Mouse (Mus musculus) hindbrain, postnatal 0 days (tissue): ENCODE results near the gene Smap2. TPM values are rescaled to one million over a fixed set of nuclear protein-coding genes. Genes with fewer than 3 reads are reported as not detected.

Experiments
- ATAC-seq: fragments of 200-750 bp; cut with Nextera tagmentation; 2 replicates; pipeline ENCODE4 v1.8.0; 2017; ENCODE audit warnings: mild to moderate bottlenecking, moderate TSS enrichment, moderate library complexity
- DNase-seq: peaks from one replicate; pipeline ENCODE4 v3.0.0-alpha.2; 2015; ENCODE audit warnings: low spot score
- H3K27ac ChIP-seq: fragments of 300-500 bp; sonication (generic); 2 replicates; pipeline ENCODE4 v1.5.1; 2014; ENCODE audit warnings: mild to moderate bottlenecking
- H3K27me3 ChIP-seq: fragments of 300-500 bp; sonication (generic); 2 replicates; pipeline ENCODE4 v1.6.1; 2014; ENCODE audit warnings: low read length, mixed read lengths; ENCODE audit not compliant: insufficient read depth
- H3K36me3 ChIP-seq: fragments of 300-500 bp; sonication (generic); 2 replicates; pipeline ENCODE4 v1.6.1; 2014; ENCODE audit warnings: low read length, mixed read lengths; ENCODE audit not compliant: insufficient read depth
- H3K4me1 ChIP-seq: fragments of 300-500 bp; sonication (generic); 2 replicates; pipeline ENCODE4 v1.6.1; 2014; ENCODE audit warnings: antibody characterized with exemption, low read length, mixed read lengths; ENCODE audit not compliant: insufficient read depth
- H3K4me2 ChIP-seq: fragments of 300-500 bp; sonication (generic); 2 replicates; pipeline ENCODE4 v1.6.1; 2014; ENCODE audit warnings: low read depth, mild to moderate bottlenecking, low read length, moderate library complexity, mixed read lengths
- H3K4me3 ChIP-seq: fragments of 300-500 bp; sonication (generic); 2 replicates; pipeline ENCODE4 v1.5.1; 2014; ENCODE audit warnings: low read length
- H3K9ac ChIP-seq: fragments of 300-500 bp; sonication (generic); replicated peaks from 2 replicates; pipeline ENCODE4 v1.6.1; 2014; ENCODE audit warnings: mild to moderate bottlenecking, low read length, moderate library complexity, mixed read lengths
- H3K9me3 ChIP-seq: fragments of 300-500 bp; sonication (generic); 2 replicates; pipeline ENCODE4 v1.6.1; 2016; ENCODE audit warnings: low read length, mixed read lengths
- CTCF ChIP-seq: IDR thresholded peaks from 2 replicates; pipeline ENCODE4 v1.5.1; 2016; ENCODE audit warnings: antibody characterized with exemption, control low read depth, low read depth
- WGBS: fragments of 180-500 bp; shearing (Covaris S2); extraction: QIAGEN DNeasy Blood & Tissue Kit; methylation state at CpG from one replicate; pipeline ENCODE4 v1.1.7; 2014; 5-methylcytosine and 5-hydroxymethylcytosine counted together
- polyA plus RNA-seq: library from polyadenylated mRNA; unstranded; fragments of >200 nt; fragmentation: Nextera tagmentation; extraction: Ambion mirVana; gene quantifications from 2 replicates; pipeline ENCODE4 v1.2.1, GENCODE M21; 2015
- total RNA-seq: library from RNA; depleted of rRNA; stranded (reverse); fragments of >200 nt; gene quantifications from 2 replicates; pipeline ENCODE4 v1.2.3, GENCODE M21; 2014

The Smap2 gene
- total and polyA plus RNA-seq, 2 experiments from 2014 or later = 42.0 to 79.8 TPM

DNA sequence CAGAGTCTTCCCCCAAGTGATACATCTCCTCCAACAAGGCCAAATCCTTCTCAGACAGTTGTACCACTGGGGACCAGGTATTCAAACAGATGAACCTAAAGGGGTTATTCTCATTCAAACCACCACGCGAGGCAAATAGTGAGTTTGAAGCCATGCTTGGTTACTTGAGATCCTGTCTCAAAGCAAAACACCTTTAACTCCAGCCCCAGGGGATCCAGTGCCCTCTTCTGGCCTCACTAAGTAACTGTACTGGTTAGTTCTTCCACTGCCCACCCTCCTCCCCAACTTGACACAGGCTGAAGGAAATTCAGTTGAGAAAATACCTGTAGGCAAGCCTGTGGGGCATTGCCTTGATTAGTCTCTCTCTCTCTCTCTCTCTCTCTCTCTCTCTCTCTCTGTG, 16.0 kb upstream of the Smap2 start:
- H3K4me3 ChIP-seq = no peak overlapping the region
- DNase-seq (no peak), ATAC-seq (no peak)
- H3K9me3 ChIP-seq = no peaks in the 10 kb centered on the region
- no peak overlapping the region for H3K4me2 ChIP-seq
- no peaks in the 10 kb centered on the region for H3K36me3 ChIP-seq
- no peak overlapping the region for H3K27ac ChIP-seq
- H3K4me1 ChIP-seq = no peaks in the 10 kb centered on the region
- TF ChIP-seq CTCF = peak; percentile 31
- H3K27me3 ChIP-seq = no peaks in the 10 kb centered on the region
- WGBS = 77% methylated on average over 2 of the region's 2 CpGs
- no peak overlapping the region for H3K9ac ChIP-seq

- TF ChIP-seq CTCF = peak; percentile 54
- WGBS = 62% methylated on average over 4 of the region's 4 CpGs
- ATAC-seq = no peak
These were observed 14.4 kb upstream of the Smap2 start for GRCm38 (mm10) chr4:121031440-121031839.

DNA sequence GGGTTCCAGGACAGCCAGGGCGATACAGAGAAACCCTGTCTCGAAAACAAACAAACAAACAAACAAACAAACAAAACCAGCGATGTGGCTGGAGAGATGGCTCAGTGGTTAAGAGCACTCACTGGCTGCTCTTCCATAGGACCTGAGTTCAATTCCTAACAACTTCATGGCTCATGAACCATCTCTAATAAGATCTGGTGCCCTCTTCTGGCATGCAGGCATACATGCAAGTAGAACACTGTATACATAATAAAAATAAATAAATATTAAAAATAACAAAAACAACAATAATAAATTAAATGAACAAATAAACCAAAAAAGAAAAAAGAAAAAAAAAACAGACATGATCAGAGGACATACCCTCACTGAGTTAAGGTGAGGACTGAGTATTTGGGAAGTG, 12.6 kb upstream of the Smap2 start:
- Histone ChIP-seq H3K27me3 (no peaks in the 10 kb centered on the region), H3K27ac (no peak overlapping the region), H3K9ac (no peak overlapping the region), H3K4me1 (no peaks in the 10 kb centered on the region), H3K9me3 (no peaks in the 10 kb centered on the region), H3K4me2 (no peak overlapping the region), H3K36me3 (no peaks in the 10 kb centered on the region), H3K4me3 (no peak overlapping the region)
- no peak; the same call in 1 of the 2 replicates for TF ChIP-seq CTCF
- 87% methylated on average over 3 of the region's 3 CpGs for WGBS
- DNase-seq = no peak
- ATAC-seq = no peak

More at GRCm38 (mm10) chr4:121031440-121031839, 14.4 kb upstream of the Smap2 start:
- H3K4me2 ChIP-seq = no peak overlapping the region
- DNase-seq = no peak
- no peaks in the 10 kb centered on the region for H3K9me3 ChIP-seq
- no peaks in the 10 kb centered on the region for H3K4me1 ChIP-seq
- H3K9ac ChIP-seq = no peak overlapping the region
- H3K27me3 ChIP-seq = no peaks in the 10 kb centered on the region
- H3K36me3 ChIP-seq = no peaks in the 10 kb centered on the region
- H3K4me3 ChIP-seq = no peak overlapping the region
- H3K27ac ChIP-seq = no peak overlapping the region

GRCm38 (mm10) chr4:121028659-121029392, 11.8 kb upstream of the Smap2 start:
- TF ChIP-seq CTCF = peak; percentile 91
- 0 out of 2 replicates have a peak, but pooled peaks have one; percentile 39 for ATAC-seq
- WGBS = 26% methylated on average over 14 of the region's 14 CpGs
- no peak overlapping the region for H3K4me2 ChIP-seq
- no peaks in the 10 kb centered on the region for H3K4me1 ChIP-seq
- no peak overlapping the region for H3K4me3 ChIP-seq
- H3K27ac ChIP-seq = no peak overlapping the region
- peak; percentile 75 for DNase-seq
- no peaks in the 10 kb centered on the region for H3K36me3 ChIP-seq
- H3K9ac ChIP-seq = no peak overlapping the region
- no peaks in the 10 kb centered on the region for H3K27me3 ChIP-seq
- no peaks in the 10 kb centered on the region for H3K9me3 ChIP-seq

DNA sequence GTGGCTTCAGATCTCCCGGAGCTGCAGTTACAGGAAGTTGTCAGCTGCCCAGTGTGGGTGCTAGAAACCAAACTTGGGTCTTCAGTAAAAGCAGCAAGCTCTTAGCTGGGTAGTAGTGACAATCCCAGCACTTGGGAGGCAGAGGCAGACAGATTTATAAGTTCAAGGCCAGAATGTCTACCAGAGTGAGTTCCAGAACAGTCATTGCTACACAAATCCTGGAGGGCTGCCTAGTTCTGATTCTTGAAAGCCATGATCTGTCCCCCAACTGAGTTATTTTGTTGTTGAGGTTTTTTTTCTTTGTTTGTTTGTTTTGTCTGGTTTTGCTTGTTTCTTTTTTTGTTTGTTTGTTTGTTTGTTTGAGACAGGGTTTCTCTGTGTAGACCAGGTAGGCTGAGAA, 11.1 kb upstream of the Smap2 start:
- no peaks in the 10 kb centered on the region for H3K36me3 ChIP-seq
- DNase-seq = no peak
- H3K4me2 ChIP-seq = no peak overlapping the region
- no peak for ATAC-seq
- no peak overlapping the region for H3K9ac ChIP-seq
- H3K4me3 ChIP-seq = no peak overlapping the region
- H3K9me3 ChIP-seq = no peaks in the 10 kb centered on the region
- no peak overlapping the region for H3K27ac ChIP-seq
- no peak for TF ChIP-seq CTCF
- no peaks in the 10 kb centered on the region for H3K27me3 ChIP-seq
- H3K4me1 ChIP-seq = no peaks in the 10 kb centered on the region
- 78% methylated on average over 1 of the region's 1 CpGs for WGBS

- Histone ChIP-seq H3K36me3 (no peaks in the 10 kb centered on the region), H3K4me3 (no peak overlapping the region), H3K4me1 (no peaks in the 10 kb centered on the region), H3K4me2 (no peak overlapping the region), H3K27me3 (no peaks in the 10 kb centered on the region), H3K27ac (no peak overlapping the region), H3K9me3 (no peaks in the 10 kb centered on the region), H3K9ac (no peak overlapping the region)
- WGBS = 79% methylated on average over 2 of the region's 2 CpGs
- no peak for TF ChIP-seq CTCF
- ATAC-seq (no peak), DNase-seq (no peak)
These were observed 8.6 kb upstream of the Smap2 start for GRCm38 (mm10) chr4:121025681-121026080.

- no peaks in the 10 kb centered on the region for H3K9me3 ChIP-seq
- H3K36me3 ChIP-seq = no peaks in the 10 kb centered on the region
- no peak overlapping the region for H3K4me3 ChIP-seq
- H3K4me1 ChIP-seq = no peaks in the 10 kb centered on the region
- H3K9ac ChIP-seq = no peak overlapping the region
- ATAC-seq = no peak
- 76% methylated on average over 2 of the region's 2 CpGs for WGBS
- TF ChIP-seq CTCF = no peak
- DNase-seq = no peak
- no peak overlapping the region for H3K27ac ChIP-seq
- no peak overlapping the region for H3K4me2 ChIP-seq
- H3K27me3 ChIP-seq = no peaks in the 10 kb centered on the region
These were observed 6.9 kb upstream of the Smap2 start for GRCm38 (mm10) chr4:121023941-121024340.
